Comparison of ENCODE assay signal across 21 mouse cellular contexts in genomic region chr8:86535068-86535560, GRCm38 (mm10). TPM values are rescaled to one million over a fixed set of nuclear protein-coding genes. Genes with fewer than 3 reads are reported as not detected.
A peak's percentile ranks its signal among the peaks of the same experiment; 100 is the strongest.
DNase-seq lines count a peak whose midpoint lies in the region; ATAC-seq lines count a peak whose summit lies in the region.
"Had no signal": no experiment of that assay in that cellular context is flagged by ENCODE, and none has a peak within 500 bp of the region (broad histone marks: within the 10 kb centered on the region; RNA-seq: fewer than 3 reads in every experiment).

No protein-coding gene starts in this region.

- no peak for ATAC-seq in cerebellum, adult (ENCODE audit: insufficient number of reproducible peaks, low FRiP score, low TSS enrichment)
- ATAC-seq: intestine, embryonic 16.5 days; liver, postnatal 0 days had no signal

- WGBS in heart, embryonic 10.5 days = 73% methylated on average over 7 of the region's 7 CpGs

- no peaks in the 10 kb centered on the region for H3K9me3 ChIP-seq in heart, embryonic 10.5 days
- H3K9me3 ChIP-seq: embryonic facial prominence, embryonic 15.5 days; limb, embryonic 15.5 days; neural tube, embryonic 13.5 days had no signal

- H3K27me3 ChIP-seq in heart, embryonic 10.5 days (ENCODE audit: insufficient read depth, poor library complexity, severe bottlenecking) = no peaks in the 10 kb centered on the region
- H3K27me3 ChIP-seq: embryonic facial prominence, embryonic 15.5 days; limb, embryonic 15.5 days had no signal

- H3K27ac ChIP-seq in heart, embryonic 10.5 days = no peak overlapping the region
- peak overlapping the region; percentile 69 for H3K27ac ChIP-seq in brown adipose tissue, adult 24 weeks (replicated peaks; ENCODE audit: low read depth, low read length)
- H3K27ac ChIP-seq: embryonic facial prominence, embryonic 15.5 days; limb, embryonic 15.5 days had no signal

- peak; percentile 56 to 57 for DNase-seq in cerebellum, postnatal 25 days
- DNase-seq in heart, adult 8-10 months (ENCODE audit: low spot score) = peak; percentile 40
- no peak for DNase-seq in heart, embryonic 10.5 days (ENCODE audit: low spot score)
- DNase-seq in heart, adult 9 months (ENCODE audit: low spot score in 2 of 2) = peak; percentile 27 to 48
- no peak for DNase-seq in B cell, adult 2 months
- no peak for DNase-seq in spleen, adult 12 weeks (ENCODE audit: low spot score)
- DNase-seq: forebrain, postnatal 0 days; kidney, postnatal 10 days; liver, postnatal 0 days; right cerebral cortex, postnatal 25 days had no signal

- H3K36me3 ChIP-seq in heart, embryonic 10.5 days = no peaks in the 10 kb centered on the region
- H3K36me3 ChIP-seq: embryonic facial prominence, embryonic 15.5 days; limb, embryonic 15.5 days; neural tube, embryonic 13.5 days had no signal

- H3K4me1 ChIP-seq in heart, embryonic 10.5 days = peaks cover 6% of the 10 kb centered on the region
- peaks cover 6% of the 10 kb centered on the region; the same call in 1 of the 2 replicates for H3K4me1 ChIP-seq in brown adipose tissue, adult 24 weeks (ENCODE audit: control insufficient read depth, insufficient read depth, insufficient read length, low read length)

- H3K4me3 ChIP-seq in heart, embryonic 10.5 days = no peak overlapping the region
- H3K4me3 ChIP-seq in brown adipose tissue, adult 24 weeks (ENCODE audit: insufficient read depth, low read depth, low read length) = no peak overlapping the region
- H3K4me3 ChIP-seq: embryonic facial prominence, embryonic 15.5 days; limb, embryonic 15.5 days; neural tube, embryonic 13.5 days had no signal

RNA-seq across cellular contexts. Expression of gene Abcc12, which starts 45.4 kb away (rescaled TPM):
- total RNA-seq in heart, adult 8-10 months (2022) = not detected
- not detected in 2 replicates for polyA plus RNA-seq in heart, embryonic 10.5 days (2016; fragmentation: Nextera tagmentation; extraction: Ambion mirVana)
- not detected in 2 replicates for polyA plus RNA-seq in brown adipose tissue, adult 24 weeks (2012; ENCODE audit: insufficient read depth, insufficient read length, missing spikeins)
- total RNA-seq: adrenal gland, adult 18-20 months; hematopoietic stem cell, adult 5-6 weeks; megakaryocyte, adult 5-6 weeks; monocyte, adult 5-6 weeks had no signal
- polyA plus RNA-seq: C2C12; liver, postnatal 0 days had no signal

Comparison
In these comparisons a context has a peak if more than half of its experiments do, and no peak if none do; other contexts are left out.
1. DNase-seq: peak in cerebellum, postnatal 25 days (2 of 2), heart, adult 8-10 months (single experiment) and heart, adult 9 months (2 of 2); none in heart, embryonic 10.5 days (single experiment), B cell, adult 2 months (0 of 2) and spleen, adult 12 weeks (single experiment).